Mouse (Mus musculus): ENCODE measurements around the gene Tpx2. TPM values are rescaled to one million over a fixed set of nuclear protein-coding genes. Genes with fewer than 3 reads are reported as not detected.
A peak's percentile ranks its signal among the peaks of the same experiment; 100 is the strongest.

The Tpx2 gene
- polyA plus RNA-seq, 1 experiment from 2014 or later: 86.8 TPM

GRCm38 (mm10) chr2:152926896-152927295, 79.1 kb downstream of the Tpx2 start:
- Histone ChIP-seq H3K4me1 (peaks cover 32% of the 10 kb centered on the region), H3K9ac (no peak overlapping the region), H3K27me3 (no peaks in the 10 kb centered on the region; the same call in 1 of the 2 replicates), H3K36me3 (no peaks in the 10 kb centered on the region), H3K4me3 (no peak overlapping the region), H3K4me2 (replicated peaks) (no peak overlapping the region), H3K27ac (no peak overlapping the region), H3K9me3 (no peaks in the 10 kb centered on the region)
- no peak for ATAC-seq (ENCODE audit: low FRiP score, low read depth)
- WGBS: 70% methylated on average over 9 of the region's 9 CpGs

DNA sequence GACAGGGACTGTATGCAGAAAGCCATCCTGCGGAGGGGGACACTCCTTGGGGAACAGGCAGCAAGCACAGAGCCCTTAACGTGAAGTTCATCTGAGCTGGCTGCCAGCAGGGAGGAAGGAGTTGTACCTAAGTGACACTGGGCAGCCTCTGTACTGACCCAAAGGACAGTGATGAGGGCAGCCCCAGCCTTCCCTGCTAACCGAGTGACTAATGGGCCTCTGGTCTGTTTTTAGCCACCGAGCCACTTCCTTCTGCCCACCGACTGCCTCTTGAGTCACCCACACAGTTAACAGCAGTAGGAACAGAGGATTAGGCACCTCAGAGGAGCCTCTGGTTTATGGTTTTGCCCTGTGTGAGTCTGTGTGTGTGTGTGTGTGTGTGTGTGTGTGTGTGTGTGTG, 79.6 kb downstream of the Tpx2 start:
- H3K4me1 ChIP-seq: peaks cover 32% of the 10 kb centered on the region
- 36% methylated on average over 5 of the region's 5 CpGs for WGBS
- no peaks in the 10 kb centered on the region for H3K9me3 ChIP-seq
- no peaks in the 10 kb centered on the region for H3K36me3 ChIP-seq
- H3K27me3 ChIP-seq: no peaks in the 10 kb centered on the region; the same call in 1 of the 2 replicates
- no peak overlapping the region for H3K4me3 ChIP-seq
- H3K4me2 ChIP-seq (replicated peaks): no peak overlapping the region
- H3K27ac ChIP-seq: no peak overlapping the region
- H3K9ac ChIP-seq: no peak overlapping the region
- no peak for ATAC-seq (ENCODE audit: low FRiP score, low read depth)

GRCm38 (mm10) chr2:152928219-152928987, 80.6 kb downstream of the Tpx2 start:
- Histone ChIP-seq H3K4me2 (replicated peaks) (no peak overlapping the region), H3K9me3 (no peaks in the 10 kb centered on the region), H3K27me3 (no peaks in the 10 kb centered on the region; the same call in 1 of the 2 replicates), H3K4me3 (no peak overlapping the region), H3K4me1 (peaks cover 36% of the 10 kb centered on the region), H3K27ac (no peak overlapping the region), H3K9ac (0 out of 2 replicates have a peak overlapping the region, but pooled peaks have one; percentile 25), H3K36me3 (no peaks in the 10 kb centered on the region)
- no peak for ATAC-seq (ENCODE audit: low FRiP score, low read depth)
- WGBS: 52% methylated on average over 14 of the region's 14 CpGs

GRCm38 (mm10) chr2:152928988-152929370, 81.2 kb downstream of the Tpx2 start:
- no peak overlapping the region for H3K27ac ChIP-seq
- ATAC-seq (ENCODE audit: low FRiP score, low read depth): no peak
- H3K4me1 ChIP-seq: peaks cover 36% of the 10 kb centered on the region
- no peaks in the 10 kb centered on the region; the same call in 1 of the 2 replicates for H3K27me3 ChIP-seq
- no peak overlapping the region for H3K4me2 ChIP-seq (replicated peaks)
- H3K9me3 ChIP-seq: no peaks in the 10 kb centered on the region
- WGBS: 69% methylated on average over 3 of the region's 3 CpGs
- no peak overlapping the region for H3K4me3 ChIP-seq
- no peak overlapping the region for H3K9ac ChIP-seq
- no peaks in the 10 kb centered on the region for H3K36me3 ChIP-seq

DNA sequence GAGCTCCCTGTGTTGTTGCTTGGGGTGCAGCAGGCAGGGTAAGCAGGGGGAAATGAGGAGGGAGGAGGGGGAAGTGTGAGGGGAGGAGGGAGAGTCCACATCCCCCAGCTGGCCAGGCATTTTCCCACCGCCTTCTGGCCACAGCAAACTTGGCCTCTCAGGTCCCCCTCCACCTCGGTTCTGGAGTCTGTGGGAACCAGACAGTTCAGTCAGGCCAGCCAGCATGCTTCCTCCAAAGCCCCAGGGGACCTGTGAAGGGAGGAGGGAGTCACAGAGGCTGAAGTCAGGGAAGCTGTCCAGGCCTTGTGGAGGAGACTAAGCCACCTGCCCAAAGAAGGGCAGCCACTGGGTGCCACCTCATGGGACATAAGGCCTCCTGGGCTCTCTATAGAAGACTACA, 82.5 kb downstream of the Tpx2 start:
- H3K4me2 ChIP-seq (replicated peaks): no peak overlapping the region
- no peak overlapping the region for H3K9ac ChIP-seq
- H3K4me3 ChIP-seq: no peak overlapping the region
- no peaks in the 10 kb centered on the region for H3K9me3 ChIP-seq
- peaks cover 32% of the 10 kb centered on the region for H3K4me1 ChIP-seq
- ATAC-seq (ENCODE audit: low FRiP score, low read depth): no peak
- H3K27ac ChIP-seq: no peak overlapping the region
- 31% methylated on average over 2 of the region's 2 CpGs for WGBS
- H3K36me3 ChIP-seq: no peaks in the 10 kb centered on the region
- no peaks in the 10 kb centered on the region; the same call in 1 of the 2 replicates for H3K27me3 ChIP-seq

DNA sequence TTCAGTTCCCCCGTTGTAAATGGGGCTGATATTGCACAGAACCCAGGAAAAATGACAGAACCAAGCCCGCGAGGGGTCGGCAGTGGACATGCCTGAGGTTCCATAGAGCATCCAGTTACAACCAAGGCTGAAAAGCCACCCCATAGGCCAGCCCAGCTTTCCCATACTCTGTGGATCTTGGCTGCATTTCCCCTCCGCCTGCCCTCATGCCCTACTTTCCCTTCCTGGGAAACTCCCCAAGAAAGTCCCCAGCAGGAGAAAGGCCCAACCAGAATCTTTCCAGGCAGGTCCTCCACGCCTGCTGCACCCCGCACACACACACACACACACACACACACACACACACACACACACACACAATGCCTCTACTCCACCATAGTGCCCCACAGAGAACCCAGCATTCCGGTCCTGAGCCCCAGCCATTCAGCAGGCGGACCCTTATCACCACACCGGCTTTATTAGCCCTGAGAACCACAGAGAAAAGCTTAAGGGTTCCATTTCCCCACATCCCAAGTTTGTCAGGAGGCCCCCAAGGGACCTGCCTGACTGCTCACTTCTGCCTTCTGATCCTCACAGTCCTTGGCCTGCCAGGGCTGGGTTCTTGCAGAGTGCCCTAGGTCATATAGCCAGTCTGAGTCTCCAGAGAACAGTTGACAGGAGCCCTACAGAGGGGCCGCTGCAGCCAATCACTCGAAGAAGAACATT, 83.8 kb downstream of the Tpx2 start:
- no peak overlapping the region; the same call in 1 of the 2 replicates for H3K9ac ChIP-seq
- no peaks in the 10 kb centered on the region for H3K9me3 ChIP-seq
- H3K4me2 ChIP-seq (replicated peaks): no peak overlapping the region
- H3K27ac ChIP-seq: no peak overlapping the region
- H3K36me3 ChIP-seq: no peaks in the 10 kb centered on the region
- peaks cover 20% of the 10 kb centered on the region for H3K4me1 ChIP-seq
- H3K4me3 ChIP-seq: no peak overlapping the region
- peaks cover 7% of the 10 kb centered on the region for H3K27me3 ChIP-seq
- 74% methylated on average over 11 of the region's 12 CpGs for WGBS
- no peak for ATAC-seq (ENCODE audit: low FRiP score, low read depth)

DNA sequence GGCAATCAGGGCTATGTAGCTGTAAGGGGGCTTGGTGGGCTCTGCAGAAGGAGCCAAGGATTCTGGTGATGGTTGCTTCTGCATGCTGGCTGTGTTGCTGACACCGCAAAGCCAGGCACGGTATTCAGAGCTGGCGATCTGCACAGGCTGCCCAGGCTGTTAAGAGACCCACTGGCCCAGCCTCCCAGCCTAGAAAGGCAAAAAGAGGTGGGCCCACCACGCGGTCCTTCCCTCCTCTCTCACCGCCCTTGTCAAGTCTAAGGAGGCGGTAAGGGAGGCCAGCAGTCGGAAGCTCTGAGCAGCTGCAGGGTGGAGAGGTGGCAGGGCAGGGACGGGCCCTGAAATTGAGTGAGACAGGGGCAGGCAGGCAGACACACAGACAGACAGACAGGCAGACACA, 85.3 kb downstream of the Tpx2 start, which contains the start of gene Foxs1:
Foxs1 (minus strand) TSS at position 161 of the 400 bp plus-strand sequence.
- H3K27ac ChIP-seq: no peak within 1 kb of the TSS
- ATAC-seq (ENCODE audit: low FRiP score, low read depth): no peak; the same call in 1 of the 2 replicates
- H3K27me3 ChIP-seq: peaks cover 9% of the 10 kb centered on the region
- no peak within 1 kb of the TSS for H3K4me3 ChIP-seq
- peaks cover 12% of the 10 kb centered on the region for H3K4me1 ChIP-seq
- no peaks in the 10 kb centered on the region for H3K36me3 ChIP-seq
- H3K9ac ChIP-seq: no peak within 1 kb of the TSS; the same call in 1 of the 2 replicates
- no peaks in the 10 kb centered on the region for H3K9me3 ChIP-seq
- WGBS: 29% methylated on average over 9 of the region's 9 CpGs
- no peak within 1 kb of the TSS for H3K4me2 ChIP-seq (replicated peaks)

DNA sequence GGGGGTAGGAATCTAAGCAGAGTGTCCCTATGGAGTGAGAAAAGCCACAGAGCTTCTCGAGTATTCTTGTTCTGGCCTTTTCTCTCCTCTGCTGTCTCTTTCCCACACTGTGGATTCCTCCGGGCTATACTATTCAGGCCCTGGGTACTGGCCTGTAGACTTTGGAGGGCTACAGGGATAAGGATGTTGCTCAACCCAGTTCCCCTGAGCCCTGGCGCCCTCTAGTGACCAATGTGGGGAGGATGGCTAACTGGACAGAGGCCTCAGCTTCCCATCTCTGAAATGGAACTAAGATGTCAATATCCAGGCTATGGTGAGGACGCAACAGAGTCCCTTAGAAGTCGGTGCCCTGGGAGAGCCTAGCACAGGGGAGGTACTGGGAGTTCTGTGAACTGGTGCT, 85.8 kb downstream of the Tpx2 start:
- Histone ChIP-seq H3K4me3 (no peak overlapping the region), H3K27ac (no peak overlapping the region), H3K9me3 (no peaks in the 10 kb centered on the region), H3K4me2 (replicated peaks) (no peak overlapping the region), H3K27me3 (peaks cover 14% of the 10 kb centered on the region), H3K9ac (no peak overlapping the region), H3K36me3 (no peaks in the 10 kb centered on the region), H3K4me1 (peaks cover 12% of the 10 kb centered on the region)
- no peak for ATAC-seq (ENCODE audit: low FRiP score, low read depth)
- 32% methylated on average over 5 of the region's 5 CpGs for WGBS

GRCm38 (mm10) chr2:152939846-152940245, 92.1 kb downstream of the Tpx2 start:
- no peak overlapping the region for H3K4me2 ChIP-seq (replicated peaks)
- H3K9ac ChIP-seq: no peak overlapping the region
- no peak overlapping the region for H3K27ac ChIP-seq
- peaks cover 74% of the 10 kb centered on the region for H3K27me3 ChIP-seq
- no peaks in the 10 kb centered on the region for H3K36me3 ChIP-seq
- WGBS: 18% methylated on average over 4 of the region's 4 CpGs
- peaks cover 14% of the 10 kb centered on the region for H3K4me1 ChIP-seq
- no peak overlapping the region for H3K4me3 ChIP-seq
- no peaks in the 10 kb centered on the region for H3K9me3 ChIP-seq
- no peak for ATAC-seq (ENCODE audit: low FRiP score, low read depth)

GRCm38 (mm10) chr2:152941106-152941505, 93.3 kb downstream of the Tpx2 start:
- Histone ChIP-seq H3K9ac (no peak overlapping the region), H3K36me3 (no peaks in the 10 kb centered on the region), H3K27ac (no peak overlapping the region), H3K4me2 (replicated peaks) (no peak overlapping the region), H3K9me3 (no peaks in the 10 kb centered on the region), H3K4me1 (peaks cover 14% of the 10 kb centered on the region), H3K4me3 (no peak overlapping the region), H3K27me3 (peaks cover 84% of the 10 kb centered on the region)
- WGBS: 75% methylated on average over 6 of the region's 6 CpGs
- ATAC-seq (ENCODE audit: low FRiP score, low read depth): no peak

DNA sequence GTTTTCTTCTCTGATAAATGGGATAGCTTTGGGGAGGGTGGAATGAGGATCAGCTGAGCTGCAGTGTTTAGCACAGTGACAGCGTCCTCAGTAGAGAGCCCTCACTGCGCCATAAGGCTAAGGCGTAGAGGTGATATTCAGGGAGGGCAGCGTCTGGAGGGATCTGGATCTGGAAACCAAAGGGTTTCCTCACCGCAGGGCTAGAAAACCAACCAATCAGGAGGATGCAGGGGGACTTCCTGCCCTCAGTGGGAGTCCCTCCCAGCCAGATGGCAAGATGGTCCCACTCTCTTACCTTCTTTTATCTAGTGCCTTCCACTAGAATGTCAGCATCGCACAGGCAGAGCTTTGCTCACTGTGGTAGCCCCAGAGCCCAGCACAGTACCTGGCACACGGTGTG, 94.0 kb downstream of the Tpx2 start:
- no peak for ATAC-seq (ENCODE audit: low FRiP score, low read depth)
- 23% methylated on average over 7 of the region's 7 CpGs for WGBS
- Histone ChIP-seq H3K9me3 (no peaks in the 10 kb centered on the region), H3K4me3 (no peak overlapping the region), H3K36me3 (no peaks in the 10 kb centered on the region), H3K27me3 (peaks cover 85% of the 10 kb centered on the region), H3K27ac (no peak overlapping the region), H3K9ac (no peak overlapping the region), H3K4me2 (replicated peaks) (no peak overlapping the region), H3K4me1 (peaks cover 14% of the 10 kb centered on the region)

GRCm38 (mm10) chr2:152942898-152943515, 95.2 kb downstream of the Tpx2 start:
- H3K4me2 ChIP-seq (replicated peaks): peak overlapping the region; percentile 94
- no peak overlapping the region for H3K27ac ChIP-seq
- H3K4me3 ChIP-seq: peak overlapping the region; percentile 51
- H3K36me3 ChIP-seq: no peaks in the 10 kb centered on the region
- peak; percentile 16; the same call in 1 of the 2 replicates for ATAC-seq (ENCODE audit: low FRiP score, low read depth)
- WGBS: under 1% methylated on average over 63 of the region's 65 CpGs
- H3K9me3 ChIP-seq: no peaks in the 10 kb centered on the region
- peaks cover 88% of the 10 kb centered on the region for H3K27me3 ChIP-seq
- H3K4me1 ChIP-seq: peaks cover 22% of the 10 kb centered on the region
- H3K9ac ChIP-seq: peak overlapping the region; percentile 64

Data from limb, embryonic 13.5 days (tissue).